Mouse (Mus musculus) heart, embryonic 10.5 days (tissue): ENCODE measurements around the gene Mocs2. TPM values are rescaled to one million over a fixed set of nuclear protein-coding genes. Genes with fewer than 3 reads are reported as not detected.

Experiments
- DNase-seq: peaks from one replicate; pipeline ENCODE4 v3.0.0-alpha.2; 2017; ENCODE audit warnings: low spot score
- H3K27ac ChIP-seq: fragments of 300-500 bp; sonication (generic); 2 replicates; pipeline ENCODE4 v1.5.1; 2016; ENCODE audit warnings: mild to moderate bottlenecking
- H3K27me3 ChIP-seq: fragments of 300-500 bp; sonication (generic); 2 replicates; pipeline ENCODE4 v1.6.1; 2016; ENCODE audit warnings: mild to moderate bottlenecking; ENCODE audit not compliant: poor library complexity, insufficient read depth, severe bottlenecking
- H3K36me3 ChIP-seq: fragments of 300-500 bp; sonication (generic); 2 replicates; pipeline ENCODE4 v1.6.1; 2016; ENCODE audit warnings: mild to moderate bottlenecking, moderate library complexity
- H3K4me1 ChIP-seq: fragments of 300-500 bp; sonication (generic); 2 replicates; pipeline ENCODE4 v1.6.1; 2016; ENCODE audit warnings: mild to moderate bottlenecking
- H3K4me3 ChIP-seq: fragments of 300-500 bp; sonication (generic); 2 replicates; pipeline ENCODE4 v1.5.1; 2016; ENCODE audit warnings: mild to moderate bottlenecking, moderate library complexity
- H3K9me3 ChIP-seq: fragments of 300-500 bp; sonication (generic); 2 replicates; pipeline ENCODE4 v1.6.1; 2016; ENCODE audit warnings: mild to moderate bottlenecking, moderate library complexity
- WGBS: fragments of 180-500 bp; shearing (Covaris S2); methylation state at CpG from one replicate; pipeline ENCODE4 v1.1.7; 2016; 5-methylcytosine and 5-hydroxymethylcytosine counted together
- polyA plus RNA-seq: library from polyadenylated mRNA; unstranded; fragments of >200 nt; fragmentation: Nextera tagmentation; extraction: Ambion mirVana; gene quantifications from 2 replicates; pipeline ENCODE4 v1.2.1, GENCODE M21; 2016

Gene Mocs2
- polyA plus RNA-seq, 1 experiment from 2014 or later, result 57.1 TPM

DNA sequence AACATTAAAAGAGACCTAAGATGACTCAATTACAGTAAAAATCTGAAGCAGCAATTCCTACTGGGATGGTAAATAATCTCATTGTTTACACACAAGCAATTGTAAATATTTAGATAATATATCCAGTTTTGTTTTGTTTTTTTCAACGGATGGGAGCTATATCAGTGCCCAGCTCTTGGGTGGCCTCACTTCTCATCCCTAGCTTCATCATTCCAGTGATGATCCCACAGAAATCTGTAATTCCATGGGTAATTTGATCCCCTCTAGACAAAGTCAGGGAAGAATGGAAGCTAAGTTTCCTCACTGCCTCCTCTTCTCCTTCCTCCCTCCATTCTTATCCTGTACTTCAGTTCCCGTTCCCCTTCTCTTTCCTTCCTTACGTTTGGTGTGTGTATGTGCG lies 39.5 kb downstream of the Mocs2 start:
- Histone ChIP-seq H3K36me3 (no peaks in the 10 kb centered on the region), H3K4me1 (peaks cover 5% of the 10 kb centered on the region; the same call in 1 of the 2 replicates), H3K27me3 (no peaks in the 10 kb centered on the region), H3K27ac (no peak overlapping the region), H3K9me3 (no peaks in the 10 kb centered on the region), H3K4me3 (no peak overlapping the region)
- 89% methylated on average over 4 of the region's 4 CpGs for WGBS
- DNase-seq, result no peak

DNA sequence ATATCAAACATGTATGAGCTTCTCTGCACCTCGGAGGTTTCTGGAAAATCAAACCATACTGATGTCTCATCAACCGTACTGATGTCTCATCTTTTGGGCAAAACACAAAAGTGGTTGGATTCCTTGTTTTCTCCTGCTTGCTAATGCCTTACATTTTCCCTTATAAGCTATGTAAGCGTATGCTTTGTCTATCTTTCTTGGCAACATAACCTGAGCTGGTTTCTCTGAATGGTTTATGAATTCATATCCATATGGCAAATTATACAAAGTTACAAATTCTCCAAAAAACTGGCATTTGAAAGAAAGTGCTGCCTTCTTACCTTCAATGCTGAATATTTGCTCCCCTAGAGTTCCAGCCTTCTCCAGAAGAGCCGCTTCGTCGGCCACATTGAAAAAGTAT lies 56.7 kb downstream of the Mocs2 start:
- WGBS, result 85% methylated on average over 6 of the region's 6 CpGs
- H3K4me3 ChIP-seq, result no peak overlapping the region
- H3K9me3 ChIP-seq, result no peaks in the 10 kb centered on the region
- no peaks in the 10 kb centered on the region for H3K4me1 ChIP-seq
- no peak for DNase-seq
- H3K27me3 ChIP-seq, result no peaks in the 10 kb centered on the region
- no peak overlapping the region for H3K27ac ChIP-seq
- no peaks in the 10 kb centered on the region for H3K36me3 ChIP-seq

DNA sequence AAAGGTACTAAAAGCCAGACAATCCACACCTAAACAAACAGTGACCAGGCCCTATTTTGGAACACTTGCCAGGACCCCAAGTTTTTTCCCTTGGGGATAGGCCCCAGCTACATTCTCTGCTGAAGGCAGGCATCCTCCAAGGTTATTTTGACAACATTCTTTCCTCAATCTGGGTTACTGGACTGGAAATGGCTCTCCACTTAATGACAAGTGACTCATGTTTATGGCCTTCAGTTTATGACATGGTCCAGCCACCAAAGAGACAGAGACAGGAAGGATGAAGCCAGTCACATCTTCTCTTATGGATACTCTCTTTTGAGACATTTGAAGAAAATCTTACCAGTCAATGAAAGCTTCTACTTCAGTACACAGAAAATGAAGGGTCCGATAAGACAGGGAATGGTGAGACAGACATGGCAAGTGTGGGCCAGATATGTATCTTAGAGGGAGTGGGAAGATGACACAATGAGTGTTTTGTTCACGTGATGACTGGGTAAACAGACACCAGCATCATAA lies 58.0 kb downstream of the Mocs2 start:
- Histone ChIP-seq H3K27ac (no peak overlapping the region), H3K4me3 (no peak overlapping the region), H3K36me3 (no peaks in the 10 kb centered on the region), H3K9me3 (no peaks in the 10 kb centered on the region), H3K4me1 (no peaks in the 10 kb centered on the region), H3K27me3 (no peaks in the 10 kb centered on the region)
- 73% methylated on average over 2 of the region's 2 CpGs for WGBS
- no peak for DNase-seq

DNA sequence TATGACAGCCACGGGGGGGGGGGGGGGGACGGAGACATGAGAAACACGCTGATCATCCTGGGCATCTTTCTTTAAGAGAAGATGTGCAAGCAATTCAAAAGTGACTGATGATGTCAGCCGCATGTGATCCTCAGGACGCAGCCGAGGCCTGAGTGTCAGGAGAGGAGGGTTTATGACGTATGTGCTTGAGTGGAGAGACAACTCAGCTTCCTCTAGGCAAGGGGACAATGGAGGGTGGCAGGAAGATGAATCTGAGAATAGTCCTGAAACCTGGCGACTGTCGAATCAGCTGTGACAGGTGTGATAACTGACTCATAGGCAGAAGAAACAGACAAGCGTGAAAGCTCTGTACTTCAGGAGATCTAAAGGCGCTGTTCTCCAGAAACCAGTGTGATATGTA lies 60.6 kb downstream of the Mocs2 start:
- Histone ChIP-seq H3K9me3 (no peaks in the 10 kb centered on the region), H3K36me3 (no peaks in the 10 kb centered on the region), H3K4me3 (no peak overlapping the region), H3K27ac (no peak overlapping the region), H3K27me3 (no peaks in the 10 kb centered on the region), H3K4me1 (no peaks in the 10 kb centered on the region)
- WGBS, result 74% methylated on average over 11 of the region's 11 CpGs
- no peak for DNase-seq

Other genes with a start within 250 kb of the Mocs2 start
- 1.2 and 1.4 TPM in 2 replicates for gene Itga2, start 113.9 kb downstream of the Mocs2 start, polyA plus RNA-seq